Mouse (Mus musculus): ENCODE measurements around the gene Mrps34. TPM values are rescaled to one million over a fixed set of nuclear protein-coding genes. Genes with fewer than 3 reads are reported as not detected.

The Mrps34 gene
- polyA plus RNA-seq, 1 experiment from 2014 or later, result 82.8 TPM

DNA sequence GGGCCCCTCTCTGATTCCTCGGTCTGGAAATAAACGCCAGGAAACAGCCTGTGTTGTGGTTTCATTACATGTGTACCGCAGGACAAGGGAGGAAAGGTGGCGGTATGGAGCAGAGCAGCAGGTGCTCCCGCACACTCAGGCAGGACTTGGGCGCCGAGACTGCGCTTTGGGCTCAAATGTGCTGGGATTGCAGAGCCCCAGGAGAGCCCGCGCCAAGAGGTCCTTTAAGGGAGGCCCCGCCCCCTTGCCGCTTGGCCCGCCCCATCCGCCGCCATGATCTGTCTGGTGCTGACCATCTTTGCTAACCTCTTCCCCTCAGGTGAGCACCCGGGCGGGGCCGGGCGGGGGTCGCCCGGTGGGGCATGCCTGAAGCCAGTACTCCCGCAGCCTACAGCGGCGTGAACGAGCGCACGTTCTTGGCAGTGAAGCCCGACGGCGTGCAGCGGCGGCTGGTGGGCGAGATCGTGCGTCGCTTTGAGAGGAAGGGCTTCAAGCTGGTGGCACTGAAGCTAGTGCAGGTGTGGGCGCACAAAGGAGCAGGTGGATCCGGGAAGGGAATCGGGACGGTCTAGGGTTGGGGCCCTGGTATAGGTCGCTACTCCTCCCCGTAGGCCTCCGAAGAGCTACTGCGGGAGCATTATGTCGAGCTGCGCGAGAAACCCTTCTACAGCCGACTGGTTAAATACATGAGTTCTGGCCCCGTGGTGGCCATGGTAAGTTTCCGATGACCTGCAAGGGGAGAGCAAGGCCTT, 1.5 kb downstream of the Mrps34 start, which contains the start of gene Nme3:
Nme3 (plus strand) TSS at position 260 of the 752 bp plus-strand sequence.
- Histone ChIP-seq H3K36me3 (ENCODE audit: control insufficient read depth, insufficient read depth, low read length) (peaks cover 70% of the 10 kb centered on the region), H3K9ac (ENCODE audit: low read length) (peak within 1 kb of the TSS; percentile 91), H3K27ac (replicated peaks in 1 of 2; ENCODE audit: control insufficient read depth in 1 of 2, insufficient read depth in 1 of 2, low read depth in 2 of 2, low read length in 2 of 2) (peak within 1 kb of the TSS; percentile 75 to 84), H3K4me3 (ENCODE audit: control insufficient read depth in 1 of 2, insufficient read depth in 1 of 2, low read depth in 1 of 2, low read length in 2 of 2) (peak within 1 kb of the TSS; percentile 69 to 81), H3K4me1 (ENCODE audit: control insufficient read depth in 2 of 2, insufficient read depth in 2 of 2, low read length in 2 of 2) (peaks cover 13 to 36% of the 10 kb centered on the region in 2 experiments), H3K27me3 (ENCODE audit: control insufficient read depth, insufficient read depth, low read length) (no peaks in the 10 kb centered on the region), H3K4me2 (ENCODE audit: low read length) (peak within 1 kb of the TSS; percentile 72), H3K9me3 (ENCODE audit: control insufficient read depth, low read length) (no peaks in the 10 kb centered on the region)
- ATAC-seq (ENCODE audit: insufficient number of reproducible peaks, insufficient read depth, low FRiP score, low read depth), result peak; percentile 45; the same call in 1 of the 2 replicates
- WGBS, result 1% methylated on average over 50 of the region's 50 CpGs

DNA sequence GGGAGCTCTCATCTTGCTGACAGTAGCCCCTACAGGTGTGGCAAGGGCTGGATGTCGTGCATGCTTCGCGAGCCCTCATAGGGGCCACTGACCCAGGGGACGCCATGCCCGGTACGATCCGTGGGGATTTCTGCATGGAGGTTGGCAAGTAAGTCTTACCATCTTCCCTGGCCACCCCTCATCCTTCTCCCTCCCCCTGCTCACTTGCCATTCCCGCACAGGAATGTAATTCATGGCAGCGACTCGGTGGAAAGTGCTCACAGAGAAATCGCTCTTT, 2.0 kb downstream of the Mrps34 start:
- no peaks in the 10 kb centered on the region for H3K27me3 ChIP-seq (ENCODE audit: control insufficient read depth, insufficient read depth, low read length)
- peak overlapping the region; percentile 72 for H3K4me2 ChIP-seq (ENCODE audit: low read length)
- H3K4me3 ChIP-seq (ENCODE audit: control insufficient read depth in 1 of 2, insufficient read depth in 1 of 2, low read depth in 1 of 2, low read length in 2 of 2), result peak overlapping the region; percentile 69 to 81
- H3K9me3 ChIP-seq (ENCODE audit: control insufficient read depth, low read length), result no peaks in the 10 kb centered on the region
- peak overlapping the region; percentile 91 for H3K9ac ChIP-seq (ENCODE audit: low read length)
- WGBS, result 50% methylated on average over 11 of the region's 11 CpGs
- H3K36me3 ChIP-seq (ENCODE audit: control insufficient read depth, insufficient read depth, low read length), result peaks cover 70% of the 10 kb centered on the region
- H3K4me1 ChIP-seq (ENCODE audit: control insufficient read depth in 2 of 2, insufficient read depth in 2 of 2, low read length in 2 of 2), result peaks cover 13 to 36% of the 10 kb centered on the region in 2 experiments
- 0 out of 4 replicates have a peak overlapping the region, but pooled peaks of 1 of the 2 experiments have one; percentile 84 for H3K27ac ChIP-seq (replicated peaks in 1 of 2; ENCODE audit: control insufficient read depth in 1 of 2, insufficient read depth in 1 of 2, low read depth in 2 of 2, low read length in 2 of 2)
- no peak for ATAC-seq (ENCODE audit: insufficient number of reproducible peaks, insufficient read depth, low FRiP score, low read depth)

DNA sequence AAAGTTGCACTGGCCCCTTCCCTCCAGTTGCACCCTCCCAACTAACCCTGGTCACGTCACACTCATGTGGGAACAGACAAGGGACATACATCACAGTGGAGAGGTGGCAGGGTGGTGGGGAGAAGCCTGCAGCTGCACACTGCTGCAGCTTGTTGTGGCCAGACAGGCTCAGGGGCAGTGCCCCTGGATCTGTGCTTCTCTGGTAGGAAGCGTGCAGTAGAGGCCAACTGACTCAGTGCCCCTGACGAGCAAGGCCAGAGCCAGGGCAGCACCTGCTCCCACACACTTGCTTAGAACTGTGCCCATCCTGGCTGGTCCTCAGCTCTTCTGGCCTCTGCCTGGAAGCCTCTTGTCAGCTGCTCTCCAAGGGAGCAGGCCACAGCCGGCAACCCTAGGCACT, 2.7 kb downstream of the Mrps34 start:
- no peak overlapping the region for H3K27ac ChIP-seq (replicated peaks in 1 of 2; ENCODE audit: control insufficient read depth in 1 of 2, insufficient read depth in 1 of 2, low read depth in 2 of 2, low read length in 2 of 2)
- no peak overlapping the region; a peak in 1 of 4 replicates for H3K4me3 ChIP-seq (ENCODE audit: control insufficient read depth in 1 of 2, insufficient read depth in 1 of 2, low read depth in 1 of 2, low read length in 2 of 2)
- no peaks in the 10 kb centered on the region for H3K27me3 ChIP-seq (ENCODE audit: control insufficient read depth, insufficient read depth, low read length)
- peaks cover 13 to 36% of the 10 kb centered on the region in 2 experiments for H3K4me1 ChIP-seq (ENCODE audit: control insufficient read depth in 2 of 2, insufficient read depth in 2 of 2, low read length in 2 of 2)
- H3K36me3 ChIP-seq (ENCODE audit: control insufficient read depth, insufficient read depth, low read length), result peaks cover 70% of the 10 kb centered on the region
- ATAC-seq (ENCODE audit: insufficient number of reproducible peaks, insufficient read depth, low FRiP score, low read depth), result no peak
- no peak overlapping the region; the same call in 1 of the 2 replicates for H3K9ac ChIP-seq (ENCODE audit: low read length)
- WGBS, result 75% methylated on average over 4 of the region's 4 CpGs
- H3K4me2 ChIP-seq (ENCODE audit: low read length), result peak overlapping the region; percentile 72; the same call in 1 of the 2 replicates
- H3K9me3 ChIP-seq (ENCODE audit: control insufficient read depth, low read length), result no peaks in the 10 kb centered on the region

DNA sequence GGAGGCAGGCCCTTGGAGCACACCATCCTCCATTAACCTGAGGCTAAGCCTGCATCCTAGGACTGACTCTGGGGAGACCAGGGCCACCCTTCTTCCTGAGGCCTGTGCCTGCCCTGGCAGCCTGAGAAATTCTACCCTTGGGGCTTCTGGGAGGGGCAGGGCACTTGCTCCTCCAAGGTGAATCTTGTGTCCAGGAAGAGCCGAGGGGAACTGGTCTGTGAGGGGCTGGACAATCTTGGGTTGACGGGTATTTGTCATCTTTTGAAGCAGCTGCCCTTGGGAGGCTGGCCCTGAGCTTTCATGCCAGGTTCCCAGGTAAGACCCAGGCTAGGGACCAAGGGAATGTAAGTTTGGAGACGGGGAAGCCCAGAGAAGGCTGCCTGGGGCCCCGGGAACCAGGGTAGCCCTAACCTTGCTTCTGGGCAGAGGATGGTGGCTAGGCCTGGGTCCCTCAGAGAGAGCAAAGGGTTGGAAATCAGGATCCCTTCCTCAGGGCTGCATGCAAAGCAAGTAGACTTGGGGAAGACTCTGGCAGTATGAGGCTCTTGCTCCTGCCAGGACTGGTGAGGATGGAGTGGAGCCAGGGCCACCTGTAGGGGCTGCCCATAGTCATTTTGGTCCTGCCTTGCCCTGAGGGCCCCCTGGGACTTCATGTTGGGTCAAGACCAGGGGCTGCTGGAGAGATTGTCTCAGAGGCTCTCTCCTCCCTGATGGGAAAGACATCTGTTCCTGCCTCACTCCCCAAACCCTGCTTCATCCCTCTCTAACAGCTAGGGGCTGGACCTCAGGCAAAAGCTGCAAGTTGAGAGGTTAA, 3.3 kb downstream of the Mrps34 start:
- Histone ChIP-seq H3K36me3 (ENCODE audit: control insufficient read depth, insufficient read depth, low read length) (peaks cover 70% of the 10 kb centered on the region), H3K9me3 (ENCODE audit: control insufficient read depth, low read length) (no peaks in the 10 kb centered on the region), H3K4me3 (ENCODE audit: control insufficient read depth in 1 of 2, insufficient read depth in 1 of 2, low read depth in 1 of 2, low read length in 2 of 2) (no peak overlapping the region), H3K4me2 (ENCODE audit: low read length) (no peak overlapping the region), H3K27ac (replicated peaks in 1 of 2; ENCODE audit: control insufficient read depth in 1 of 2, insufficient read depth in 1 of 2, low read depth in 2 of 2, low read length in 2 of 2) (peak overlapping the region in 1 of 2 experiments; percentile 28; a peak in 1 of 4 replicates), H3K4me1 (ENCODE audit: control insufficient read depth in 2 of 2, insufficient read depth in 2 of 2, low read length in 2 of 2) (peaks cover 13 to 36% of the 10 kb centered on the region in 2 experiments), H3K9ac (ENCODE audit: low read length) (no peak overlapping the region; the same call in 1 of the 2 replicates), H3K27me3 (ENCODE audit: control insufficient read depth, insufficient read depth, low read length) (no peaks in the 10 kb centered on the region)
- WGBS, result 79% methylated on average over 4 of the region's 4 CpGs
- no peak for ATAC-seq (ENCODE audit: insufficient number of reproducible peaks, insufficient read depth, low FRiP score, low read depth)

DNA sequence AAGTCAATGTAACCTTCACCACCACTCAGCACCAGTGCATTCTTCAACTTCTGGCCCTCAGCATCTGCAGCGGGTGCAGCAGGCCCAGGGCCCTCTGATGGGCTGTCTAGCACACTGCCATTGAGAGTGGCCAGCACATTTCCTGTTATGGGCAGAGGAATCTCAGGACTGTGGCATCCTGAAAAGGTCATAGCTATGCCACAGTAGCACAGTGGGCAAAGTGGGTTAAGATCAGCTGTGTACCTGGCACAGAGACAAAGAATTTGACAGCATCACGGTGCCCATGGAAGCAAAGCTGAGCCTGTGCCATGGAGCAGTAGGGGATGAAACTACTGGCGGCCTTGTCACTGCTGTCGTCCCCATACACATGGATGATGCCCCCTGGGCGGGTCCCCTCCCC, 4.2 kb downstream of the Mrps34 start:
- peak overlapping the region in 1 of 2 experiments; percentile 28; a peak in 1 of 4 replicates for H3K27ac ChIP-seq (replicated peaks in 1 of 2; ENCODE audit: control insufficient read depth in 1 of 2, insufficient read depth in 1 of 2, low read depth in 2 of 2, low read length in 2 of 2)
- 0 out of 2 replicates have a peak, but pooled peaks have one; percentile 11 for ATAC-seq (ENCODE audit: insufficient number of reproducible peaks, insufficient read depth, low FRiP score, low read depth)
- H3K9me3 ChIP-seq (ENCODE audit: control insufficient read depth, low read length), result no peaks in the 10 kb centered on the region
- H3K9ac ChIP-seq (ENCODE audit: low read length), result no peak overlapping the region
- no peaks in the 10 kb centered on the region for H3K27me3 ChIP-seq (ENCODE audit: control insufficient read depth, insufficient read depth, low read length)
- 59% methylated on average over 5 of the region's 5 CpGs for WGBS
- no peak overlapping the region for H3K4me2 ChIP-seq (ENCODE audit: low read length)
- H3K4me3 ChIP-seq (ENCODE audit: control insufficient read depth in 1 of 2, insufficient read depth in 1 of 2, low read depth in 1 of 2, low read length in 2 of 2), result no peak overlapping the region
- peaks cover 10 to 31% of the 10 kb centered on the region in 2 experiments for H3K4me1 ChIP-seq (ENCODE audit: control insufficient read depth in 2 of 2, insufficient read depth in 2 of 2, low read length in 2 of 2)
- H3K36me3 ChIP-seq (ENCODE audit: control insufficient read depth, insufficient read depth, low read length), result peaks cover 73% of the 10 kb centered on the region

DNA sequence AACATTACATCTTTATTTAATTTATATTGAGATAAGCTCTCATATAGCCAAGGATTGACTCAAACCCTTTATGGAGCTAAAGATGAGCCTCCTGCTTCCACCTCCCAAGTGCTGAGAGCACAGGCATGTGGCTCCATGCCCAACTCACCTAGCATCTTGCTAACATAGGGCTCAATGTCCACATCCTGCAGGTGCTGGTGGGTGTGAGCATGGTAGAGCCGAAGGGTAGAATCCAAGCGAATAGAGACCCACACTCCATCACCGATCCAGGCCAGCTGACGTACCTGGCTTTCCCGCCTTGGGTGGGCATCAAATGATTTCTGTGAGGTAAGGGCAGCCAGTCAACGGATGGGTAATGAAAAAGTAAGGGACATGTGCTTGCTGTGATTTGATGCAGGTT, 5.1 kb downstream of the Mrps34 start:
- peaks cover 81% of the 10 kb centered on the region for H3K36me3 ChIP-seq (ENCODE audit: control insufficient read depth, insufficient read depth, low read length)

DNA sequence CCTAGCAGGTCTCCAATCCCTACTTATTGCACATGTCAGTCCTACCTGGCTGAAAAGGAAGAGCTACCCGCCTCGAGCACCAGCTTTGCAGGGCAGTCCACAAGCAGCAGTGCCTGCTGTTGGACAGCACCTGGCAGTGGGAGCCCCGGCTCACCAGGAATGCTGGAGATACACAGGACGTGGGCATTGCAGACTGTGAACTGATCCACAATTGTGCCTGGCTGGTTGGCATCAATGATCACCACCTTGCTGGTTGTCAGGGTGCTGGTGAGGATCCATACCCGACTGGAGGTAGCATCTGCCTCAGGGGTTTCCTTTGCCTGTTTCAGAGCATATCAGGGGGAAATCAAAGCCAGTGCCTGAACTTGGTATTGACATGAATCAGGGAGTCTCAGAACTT, 7.2 kb downstream of the Mrps34 start:
- ATAC-seq (ENCODE audit: insufficient number of reproducible peaks, insufficient read depth, low FRiP score, low read depth), result no peak
- no peak overlapping the region for H3K27ac ChIP-seq (replicated peaks in 1 of 2; ENCODE audit: control insufficient read depth in 1 of 2, insufficient read depth in 1 of 2, low read depth in 2 of 2, low read length in 2 of 2)

More for the DNA sequence above, 5.1 kb downstream of the Mrps34 start:
- Histone ChIP-seq H3K27me3 (ENCODE audit: control insufficient read depth, insufficient read depth, low read length) (no peaks in the 10 kb centered on the region), H3K27ac (replicated peaks in 1 of 2; ENCODE audit: control insufficient read depth in 1 of 2, insufficient read depth in 1 of 2, low read depth in 2 of 2, low read length in 2 of 2) (no peak overlapping the region), H3K4me1 (ENCODE audit: control insufficient read depth in 2 of 2, insufficient read depth in 2 of 2, low read length in 2 of 2) (peaks cover 7 to 28% of the 10 kb centered on the region in 2 experiments), H3K4me3 (ENCODE audit: control insufficient read depth in 1 of 2, insufficient read depth in 1 of 2, low read depth in 1 of 2, low read length in 2 of 2) (no peak overlapping the region), H3K9me3 (ENCODE audit: control insufficient read depth, low read length) (no peaks in the 10 kb centered on the region), H3K9ac (ENCODE audit: low read length) (no peak overlapping the region), H3K4me2 (ENCODE audit: low read length) (no peak overlapping the region)
- ATAC-seq (ENCODE audit: insufficient number of reproducible peaks, insufficient read depth, low FRiP score, low read depth), result no peak
- WGBS, result 96% methylated on average over 6 of the region's 6 CpGs

More for the DNA sequence above, 7.2 kb downstream of the Mrps34 start:
- Histone ChIP-seq H3K27me3 (ENCODE audit: control insufficient read depth, insufficient read depth, low read length) (no peaks in the 10 kb centered on the region), H3K9ac (ENCODE audit: low read length) (no peak overlapping the region), H3K4me2 (ENCODE audit: low read length) (no peak overlapping the region), H3K4me3 (ENCODE audit: control insufficient read depth in 1 of 2, insufficient read depth in 1 of 2, low read depth in 1 of 2, low read length in 2 of 2) (no peak overlapping the region), H3K4me1 (ENCODE audit: control insufficient read depth in 2 of 2, insufficient read depth in 2 of 2, low read length in 2 of 2) (peaks cover under 1 to 17% of the 10 kb centered on the region in 2 experiments), H3K36me3 (ENCODE audit: control insufficient read depth, insufficient read depth, low read length) (peaks cover 100% of the 10 kb centered on the region), H3K9me3 (ENCODE audit: control insufficient read depth, low read length) (no peaks in the 10 kb centered on the region)
- 85% methylated on average over 5 of the region's 5 CpGs for WGBS

Measured in heart, embryonic 14.5 days (tissue).